Mouse (Mus musculus): ENCODE measurements around the gene Cers2.

DNA sequence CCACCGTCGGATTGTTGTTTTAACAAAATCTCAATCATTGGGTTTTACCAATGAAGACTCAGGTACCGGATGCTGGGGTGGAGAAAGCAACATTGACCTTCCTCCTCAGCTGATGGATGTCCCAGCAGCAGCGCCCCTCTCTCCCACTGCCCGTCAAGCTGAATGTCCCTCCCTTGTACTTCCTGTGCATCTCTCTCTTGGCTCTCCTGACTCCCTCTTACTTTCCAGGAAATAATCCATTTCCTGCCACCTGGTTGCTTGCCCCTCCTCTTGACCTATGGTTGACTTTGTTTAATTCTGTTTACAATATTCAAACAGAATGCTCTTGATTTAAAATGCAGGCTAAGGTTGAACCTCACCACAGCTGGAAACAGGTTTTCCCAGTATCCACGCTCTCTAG lies 24.4 kb upstream of the Cers2 start:
- TF ChIP-seq KAT2A (IDR thresholded peaks at IDR 0.05; ENCODE audit: insufficient replicate concordance, low read length) (no peak), EP300 (IDR thresholded peaks at IDR 0.05; ENCODE audit: low read length) (no peak)
